Mouse (Mus musculus) heart, postnatal 4 days (tissue): Measurements from ENCODE around the gene Herc3. TPM values are rescaled to one million over a fixed set of nuclear protein-coding genes. Genes with fewer than 3 reads are reported as not detected.

ENCODE experiments used
- DNase-seq: peaks from one replicate; pipeline ENCODE4 v3.0.0; 2021
- total RNA-seq, 2 experiments: library from RNA; stranded (reverse); gene quantifications; 2 replicates each; pipeline ENCODE4 v1.2.3; 2021

The Herc3 gene
- total RNA-seq, 2 experiments from 2014 or later = 116 to 127 TPM

GRCm38 (mm10) chr6:58859517-58859916 lies 28.3 kb downstream of the Herc3 start:
- DNase-seq = no peak

GRCm38 (mm10) chr6:58862446-58862993 lies 31.3 kb downstream of the Herc3 start:
- DNase-seq = peak; percentile 71

- DNase-seq = no peak
Observed at GRCm38 (mm10) chr6:58863631-58864235, 32.5 kb downstream of the Herc3 start.

GRCm38 (mm10) chr6:58867858-58868257 lies 36.6 kb downstream of the Herc3 start:
- peak; percentile 12 for DNase-seq

- DNase-seq = peak; percentile 31
Observed at GRCm38 (mm10) chr6:58879572-58879971, 48.3 kb downstream of the Herc3 start.

GRCm38 (mm10) chr6:58879987-58880386 lies 48.7 kb downstream of the Herc3 start:
- no peak for DNase-seq

- DNase-seq = no peak
Observed at GRCm38 (mm10) chr6:58880861-58881260, 49.6 kb downstream of the Herc3 start.

- no peak for DNase-seq
Observed at GRCm38 (mm10) chr6:58881363-58881762, 50.1 kb downstream of the Herc3 start.

- DNase-seq = no peak
Observed at GRCm38 (mm10) chr6:58882271-58882670, 51.0 kb downstream of the Herc3 start.

- DNase-seq = no peak
Observed at GRCm38 (mm10) chr6:58889917-58890316, 58.7 kb downstream of the Herc3 start.

GRCm38 (mm10) chr6:58893307-58893706 lies 62.0 kb downstream of the Herc3 start:
- no peak for DNase-seq

GRCm38 (mm10) chr6:58894994-58895393 lies 63.7 kb downstream of the Herc3 start:
- no peak for DNase-seq

- peak; percentile 30 for DNase-seq
Observed at GRCm38 (mm10) chr6:58896648-58897047, 65.4 kb downstream of the Herc3 start.

GRCm38 (mm10) chr6:58899076-58899475 lies 67.8 kb downstream of the Herc3 start:
- DNase-seq = no peak

GRCm38 (mm10) chr6:58900536-58900935 lies 69.3 kb downstream of the Herc3 start:
- no peak for DNase-seq

GRCm38 (mm10) chr6:58903171-58903570 lies 71.9 kb downstream of the Herc3 start:
- peak; percentile 14 for DNase-seq

- no peak for DNase-seq
Observed at GRCm38 (mm10) chr6:58904551-58904950, 73.3 kb downstream of the Herc3 start.

- peak; percentile 18 for DNase-seq
Observed at GRCm38 (mm10) chr6:58906852-58907261, 75.6 kb downstream of the Herc3 start, which contains the start of gene Nap1l5. Gene Nap1l5, minus strand, starts transcription at chr6:58907076.

GRCm38 (mm10) chr6:58907336-58907735 lies 76.1 kb downstream of the Herc3 start:
- no peak for DNase-seq

GRCm38 (mm10) chr6:58907791-58908190 lies 76.5 kb downstream of the Herc3 start:
- DNase-seq = no peak

GRCm38 (mm10) chr6:58912842-58913241 lies 81.6 kb downstream of the Herc3 start:
- DNase-seq = no peak

- DNase-seq = no peak
Observed at GRCm38 (mm10) chr6:58913551-58913950, 82.3 kb downstream of the Herc3 start.

GRCm38 (mm10) chr6:58913971-58914370 lies 82.7 kb downstream of the Herc3 start:
- DNase-seq = no peak

- no peak for DNase-seq
Observed at GRCm38 (mm10) chr6:58916498-58916897, 85.2 kb downstream of the Herc3 start.

- DNase-seq = no peak
Observed at GRCm38 (mm10) chr6:58920735-58921134, 89.5 kb downstream of the Herc3 start.
